Mouse (Mus musculus) G1E (cell line): ENCODE measurements around the gene Slc28a2.
"Not testable (repeated sequence)": the region's sequence is repeated elsewhere in the genome, so short reads cannot be mapped to it uniquely, and the experiment has no call there.

Experiments
- CTCF ChIP-seq: IDR thresholded peaks from 2 replicates; pipeline ENCODE4 v1.5.1; 2012; ENCODE audit warnings: low read depth, low read length, inconsistent platforms, mixed read lengths
- GATA1 ChIP-seq: IDR thresholded peaks from 2 replicates; pipeline ENCODE4 v1.6.1; 2012; ENCODE audit warnings: borderline replicate concordance, low read length, inconsistent platforms, mixed read lengths

GRCm38 (mm10) chr2:122426645-122427044, 368 bp downstream of the Slc28a2 start:
- TF ChIP-seq CTCF, GATA1: not testable (repeated sequence)
